Mouse (Mus musculus): ENCODE data around the gene Vps13a. TPM values are rescaled to one million over a fixed set of nuclear protein-coding genes. Genes with fewer than 3 reads are reported as not detected.

Gene Vps13a
- 66.9 TPM for polyA plus RNA-seq (2017; shearing (Covaris generic))

DNA sequence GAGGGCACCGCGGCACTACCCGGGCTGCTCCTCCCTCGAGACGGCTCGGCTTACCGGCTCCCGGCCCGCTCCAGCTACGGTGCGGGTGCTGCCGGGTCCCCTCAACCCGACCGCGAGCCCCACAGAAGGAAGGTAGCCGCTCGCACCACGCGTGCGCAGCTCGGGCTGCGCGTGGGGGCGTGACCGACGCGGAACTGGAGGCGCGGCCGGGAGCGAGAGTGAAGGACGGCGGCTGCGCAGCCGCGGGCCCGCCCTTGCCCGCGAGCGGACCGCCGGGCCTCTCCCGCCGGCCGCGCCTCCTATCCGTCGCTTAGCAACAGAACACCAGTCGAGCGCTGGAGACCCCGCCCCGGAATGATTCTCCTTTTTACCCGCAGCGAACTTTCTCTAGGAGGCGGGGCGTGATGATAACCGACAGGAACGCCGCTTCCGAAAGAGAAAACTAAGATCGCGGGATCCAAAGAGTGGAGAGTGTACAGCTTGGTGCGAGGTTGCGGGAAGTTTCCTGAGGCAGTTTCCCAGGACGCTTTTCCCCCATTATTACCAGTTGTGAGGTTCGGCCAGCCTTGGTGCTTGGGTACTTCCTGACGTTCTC is at the start of gene Vps13a:
Gene Vps13a, minus strand, starts transcription at position 144 of the 595 bp plus-strand sequence.

Other genes with a start within 250 kb of the Vps13a start
- gene Foxb2, start 92.9 kb upstream of the Vps13a start, polyA plus RNA-seq (2017; shearing (Covaris generic)), result not detected
- not detected for gene Prune2, start 175.2 kb upstream of the Vps13a start, polyA plus RNA-seq (2017; shearing (Covaris generic))